Mouse (Mus musculus) myocyte (in vitro differentiated cells): ENCODE measurements around the gene Ddx19b.

Experiments
- CEBPB ChIP-seq: IDR thresholded peaks from 2 replicates; pipeline ENCODE4 v1.6.1; 2011; ENCODE audit warnings: mild to moderate bottlenecking, moderate library complexity; ENCODE audit not compliant: poor library complexity, insufficient read depth, severe bottlenecking
- E2F4 ChIP-seq: IDR thresholded peaks from one replicate; pipeline ENCODE4 v1.6.1; 2011; ENCODE audit warnings: mild to moderate bottlenecking, control low read depth, moderate library complexity; ENCODE audit not compliant: insufficient read depth
- MAX ChIP-seq: IDR thresholded peaks from one replicate; pipeline ENCODE4 v1.6.1; 2011; ENCODE audit warnings: low read depth, mild to moderate bottlenecking, control low read depth
- MYOD1 ChIP-seq, 3 experiments: IDR thresholded peaks; one replicate each; pipeline ENCODE4 v1.6.1; 2011; ENCODE audit warnings: control low read depth in 2 of 3, low read depth in 2 of 3, mild to moderate bottlenecking in 2 of 3, moderate library complexity in 1 of 3; ENCODE audit not compliant: insufficient read length in 2 of 3, control insufficient read depth in 1 of 3
- MYOG ChIP-seq, 3 experiments: IDR thresholded peaks; one replicate each; pipeline ENCODE4 v1.6.1; 2011; ENCODE audit warnings: control low read depth in 2 of 3, low read depth in 2 of 3, mild to moderate bottlenecking in 2 of 3; ENCODE audit not compliant: insufficient read length in 2 of 3, control insufficient read depth in 1 of 3, insufficient read depth in 1 of 3
- POLR2A ChIP-seq: IDR thresholded peaks from one replicate; pipeline ENCODE4 v1.6.1; 2011; ENCODE audit warnings: low read depth, mild to moderate bottlenecking, control low read depth, moderate library complexity; ENCODE audit not compliant: insufficient read length
- POLR2AphosphoS2 ChIP-seq: IDR thresholded peaks from one replicate; pipeline ENCODE4 v1.6.1; 2011; ENCODE audit warnings: low read depth, control low read depth; ENCODE audit not compliant: insufficient read length
- REST ChIP-seq: IDR thresholded peaks from one replicate; pipeline ENCODE4 v1.6.1; 2011; ENCODE audit warnings: mild to moderate bottlenecking, control low read depth, moderate library complexity; ENCODE audit not compliant: insufficient read depth, insufficient read length
- SRF ChIP-seq: IDR thresholded peaks from one replicate; pipeline ENCODE4 v1.6.1; 2011; ENCODE audit warnings: low read depth; ENCODE audit not compliant: control insufficient read depth, insufficient read length
- TCF12 ChIP-seq: IDR thresholded peaks from one replicate; pipeline ENCODE4 v1.6.1; 2011; ENCODE audit warnings: mild to moderate bottlenecking, control low read depth; ENCODE audit not compliant: poor library complexity, insufficient read depth, severe bottlenecking
- TCF3 ChIP-seq: IDR thresholded peaks from one replicate; pipeline ENCODE4 v1.6.1; 2011; ENCODE audit warnings: low read depth, control low read depth; ENCODE audit not compliant: insufficient read length
- USF1 ChIP-seq: IDR thresholded peaks from one replicate; pipeline ENCODE4 v1.6.1; 2011; ENCODE audit warnings: low read depth, mild to moderate bottlenecking, control low read depth, moderate library complexity

GRCm38 (mm10) chr8:110963051-110963450 is 68.5 kb downstream of the Ddx19b start:
- TF ChIP-seq POLR2A (no peak), MYOD1 (IDR thresholded peaks at IDR 0.05; ENCODE audit: control insufficient read depth in 1 of 3, insufficient read length in 2 of 3, low read depth in 2 of 3) (no peak), POLR2AphosphoS2 (no peak), CEBPB (no peak), E2F4 (no peak), MAX (no peak), TCF12 (no peak), SRF (no peak), USF1 (no peak), MYOG (IDR thresholded peaks at IDR 0.05; ENCODE audit: control insufficient read depth in 1 of 3, insufficient read depth in 1 of 3, insufficient read length in 2 of 3, low read depth in 2 of 3) (no peak), TCF3 (no peak), REST (no peak)
